Mouse (Mus musculus) layer of hippocampus, adult 11-12 months (tissue): ENCODE data around the gene Meis2.

Experiments
- DNase-seq: peaks from one replicate; pipeline ENCODE4 v3.0.0; 2022; ENCODE audit warnings: low spot score

Meis2 gene

DNA sequence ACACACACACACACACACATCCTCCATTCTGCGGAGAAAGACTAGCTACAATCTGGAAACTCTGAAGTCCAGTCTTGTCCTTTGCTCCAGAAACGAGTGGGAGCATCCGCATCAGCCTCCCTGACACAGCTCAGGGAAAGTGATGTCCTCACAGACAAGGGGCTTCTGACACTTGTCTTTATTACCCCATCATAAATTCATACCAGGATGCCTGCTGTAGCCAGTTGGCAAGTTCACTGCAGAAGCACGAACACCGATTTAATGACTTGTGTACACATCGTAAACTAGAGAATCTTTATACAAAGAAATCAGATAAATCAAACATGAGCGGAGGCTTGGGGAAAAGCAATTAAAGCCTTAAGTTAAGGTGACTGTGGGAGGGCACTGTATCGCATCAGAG is 122.6 kb downstream of the Meis2 start:
- DNase-seq: no peak

DNA sequence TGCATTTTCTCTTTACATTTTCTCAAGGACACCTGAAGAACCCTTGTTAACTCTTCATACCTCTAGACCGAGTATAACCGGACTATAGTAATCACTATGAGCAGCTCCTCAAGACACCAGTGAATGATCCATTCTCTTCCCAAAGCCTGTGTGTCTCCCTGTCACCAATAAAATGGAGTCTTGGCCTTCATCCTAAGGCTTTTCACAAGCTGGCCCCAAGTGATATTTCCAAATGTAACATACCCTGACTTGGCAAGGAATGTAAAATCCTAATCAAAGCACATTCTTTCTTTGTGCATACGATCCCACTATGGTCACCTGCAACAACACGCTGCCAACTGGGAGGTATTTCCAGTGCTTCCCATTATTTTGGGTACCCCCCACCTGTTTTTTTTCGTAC is 125.8 kb downstream of the Meis2 start:
- no peak for DNase-seq

DNA sequence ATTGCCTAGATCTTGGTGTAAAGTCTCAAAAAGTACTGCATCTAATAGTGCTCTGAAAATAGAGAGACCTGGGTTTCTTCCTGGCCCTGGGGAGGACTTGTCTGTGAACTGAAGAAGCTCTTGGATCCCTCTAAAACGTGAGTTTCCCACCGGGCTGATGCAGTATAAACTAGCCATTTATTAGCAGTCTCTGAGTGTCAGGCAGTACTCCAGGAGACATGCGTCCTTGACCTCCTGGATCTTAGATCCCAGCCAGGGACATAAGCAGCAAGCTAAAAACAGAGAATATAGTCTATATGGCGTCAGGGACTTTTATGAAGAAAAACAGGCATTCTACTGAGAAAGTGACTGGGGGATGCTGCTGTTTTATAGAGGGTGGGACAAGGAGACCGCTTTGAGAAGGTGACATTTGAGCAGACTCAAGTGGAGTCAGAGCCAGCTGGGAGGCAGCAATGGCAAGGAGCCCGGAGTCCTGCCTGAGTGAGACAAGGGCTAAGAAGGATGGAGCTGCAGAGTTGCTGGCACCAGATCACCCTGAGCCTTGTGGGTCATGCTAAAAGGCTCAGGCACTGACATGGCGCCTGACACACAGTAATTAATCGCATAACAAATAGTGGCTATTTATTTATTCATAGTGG is 126.6 kb downstream of the Meis2 start:
- peak; percentile 51 for DNase-seq

DNA sequence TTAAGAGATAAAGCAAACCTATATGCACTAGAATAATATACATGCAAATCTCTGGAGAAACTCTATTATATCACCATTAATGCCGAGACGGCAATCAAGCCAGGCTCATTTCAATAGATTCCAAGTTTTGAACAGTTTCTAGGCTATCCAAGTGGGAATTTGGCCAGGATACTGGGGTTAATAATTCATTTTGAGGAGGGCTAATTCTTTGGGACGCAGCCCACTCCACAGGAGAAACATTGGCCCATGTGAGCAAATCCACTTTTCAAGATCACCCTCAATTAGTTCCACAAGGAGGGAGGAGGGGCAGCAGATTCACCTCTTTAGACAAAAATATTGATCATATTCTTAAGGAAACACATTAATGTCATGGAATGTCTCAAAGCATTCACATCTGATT is 127.3 kb downstream of the Meis2 start:
- no peak for DNase-seq

DNA sequence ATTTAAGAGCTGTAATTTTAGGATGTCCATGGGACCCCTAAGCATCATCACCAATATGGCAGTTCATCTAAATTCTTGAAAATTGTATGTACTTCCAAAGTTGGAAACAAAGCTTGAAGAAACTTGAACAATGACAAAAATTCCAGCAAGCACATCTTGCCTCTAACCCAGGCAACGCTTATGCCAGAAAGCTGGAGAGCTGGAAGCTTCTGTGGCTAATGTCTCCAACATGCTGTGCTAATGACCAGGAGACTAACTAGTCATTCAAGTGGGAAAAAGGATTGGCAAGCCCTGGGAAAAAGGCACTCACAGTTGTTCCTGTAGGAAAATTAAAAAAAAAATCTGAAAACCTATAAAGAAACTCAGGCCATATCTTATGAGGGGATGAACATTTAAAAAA is 127.7 kb downstream of the Meis2 start:
- no peak for DNase-seq

DNA sequence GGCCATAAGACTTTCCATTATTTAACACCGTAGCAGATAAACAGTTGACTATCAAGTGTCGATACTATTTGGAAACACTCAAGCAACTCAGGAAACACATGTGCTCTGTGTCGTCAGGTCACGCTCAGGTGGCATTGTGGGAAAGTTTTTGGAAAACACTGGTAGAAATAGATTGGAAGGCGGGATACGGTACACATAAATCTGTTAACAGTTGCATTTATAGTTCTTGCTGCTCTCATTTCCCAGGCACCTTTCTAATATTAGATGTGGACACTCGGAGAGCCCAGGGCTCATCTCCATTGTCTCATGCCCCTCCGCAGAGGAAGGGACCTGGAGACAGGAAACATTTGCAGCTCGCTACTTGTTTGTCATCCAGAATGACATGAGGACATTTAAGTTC is 128.9 kb downstream of the Meis2 start:
- DNase-seq: no peak

DNA sequence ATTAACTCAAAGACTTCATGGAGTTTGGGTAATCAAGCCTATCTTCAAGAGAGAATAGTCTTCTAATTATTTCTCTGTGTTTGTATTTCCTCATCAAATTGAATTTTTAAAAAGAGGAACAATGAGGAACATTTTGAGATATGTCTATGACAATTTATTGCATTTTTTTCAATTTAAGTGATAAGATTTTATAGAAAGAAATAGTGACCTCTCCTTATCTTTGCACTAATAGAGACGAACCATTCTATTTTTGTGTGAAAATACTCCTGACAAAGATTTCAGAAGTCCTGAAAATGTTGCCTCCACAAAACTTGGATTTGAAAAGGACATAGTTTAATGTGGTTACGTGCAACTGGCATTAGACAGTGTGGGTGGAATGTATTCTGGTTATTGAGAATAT is 131.3 kb downstream of the Meis2 start:
- DNase-seq: no peak

DNA sequence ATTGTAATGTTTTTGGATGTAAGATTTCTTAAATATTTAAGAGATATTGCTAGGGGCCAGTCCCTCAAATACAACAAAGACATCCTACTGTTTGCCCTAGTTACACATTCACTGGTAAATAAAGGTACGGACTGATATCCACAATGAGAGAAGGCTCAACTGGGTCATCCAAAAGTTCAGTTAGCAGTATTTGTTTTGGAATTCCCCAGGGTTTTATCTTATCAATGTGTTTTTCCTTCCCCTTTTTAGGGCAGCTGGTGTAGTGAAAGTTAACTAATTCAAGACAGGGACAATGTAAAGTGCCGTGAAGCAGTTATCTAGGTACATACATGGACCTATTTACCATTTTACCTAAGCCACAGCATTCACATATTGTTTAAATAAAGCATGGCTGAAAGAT is 132.4 kb downstream of the Meis2 start:
- no peak for DNase-seq

DNA sequence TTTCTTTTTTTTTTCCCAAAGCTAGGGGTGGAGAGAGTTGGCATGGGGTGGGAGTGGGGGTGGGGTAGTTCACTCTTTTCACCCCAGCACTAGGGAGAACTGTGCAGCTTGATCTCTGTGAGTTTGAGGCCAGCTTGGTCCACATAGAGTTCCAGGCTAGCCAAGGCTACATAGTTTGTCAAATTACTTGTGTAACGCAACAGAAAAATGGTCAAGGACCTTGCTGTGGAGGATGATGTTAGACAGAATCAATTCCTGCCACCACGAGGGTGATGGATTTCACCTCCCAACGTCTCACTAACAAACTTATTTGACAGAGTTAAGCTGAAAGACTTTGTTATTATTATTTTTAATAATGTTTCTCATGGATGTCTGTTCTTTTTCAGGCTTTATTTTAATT is 139.9 kb downstream of the Meis2 start:
- DNase-seq: no peak

DNA sequence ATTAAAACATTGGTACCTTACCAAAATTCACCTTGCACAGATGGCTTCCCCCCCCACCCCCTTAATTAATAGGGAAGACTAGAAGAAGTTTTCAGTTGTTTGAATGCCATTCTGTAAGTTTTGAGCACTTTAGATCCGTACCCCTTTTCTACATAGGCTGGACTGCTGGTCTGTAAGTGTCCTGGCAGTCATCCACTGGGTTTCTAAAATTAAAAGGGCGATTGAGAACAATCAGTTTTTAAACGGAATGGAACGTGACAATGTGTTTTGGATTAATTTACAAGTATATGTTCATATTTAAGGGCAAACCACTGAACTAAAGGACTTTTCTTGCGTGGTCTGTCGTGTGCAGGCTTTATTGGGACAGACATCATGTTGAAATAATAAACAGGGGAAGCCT is 141.2 kb downstream of the Meis2 start:
- DNase-seq: no peak

DNA sequence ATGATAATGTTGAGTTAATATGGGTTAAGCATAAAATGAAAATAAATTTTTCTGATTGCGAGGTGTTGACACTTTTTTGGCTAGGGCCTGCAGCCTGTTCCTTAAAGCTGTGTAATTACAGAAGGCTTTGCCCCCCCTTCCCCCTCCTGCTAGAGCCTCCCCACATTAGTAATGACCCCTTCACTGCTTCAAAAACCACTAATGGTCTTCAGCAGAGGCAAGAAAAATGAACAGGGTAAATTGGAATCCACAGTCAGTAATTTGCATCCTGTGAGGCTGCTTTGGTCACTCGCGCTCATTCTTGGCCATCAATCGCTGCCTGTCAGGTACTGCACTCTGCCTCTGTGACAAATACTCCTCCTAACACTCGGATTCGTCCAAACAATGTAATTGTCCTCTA is 142.4 kb downstream of the Meis2 start:
- DNase-seq: no peak

DNA sequence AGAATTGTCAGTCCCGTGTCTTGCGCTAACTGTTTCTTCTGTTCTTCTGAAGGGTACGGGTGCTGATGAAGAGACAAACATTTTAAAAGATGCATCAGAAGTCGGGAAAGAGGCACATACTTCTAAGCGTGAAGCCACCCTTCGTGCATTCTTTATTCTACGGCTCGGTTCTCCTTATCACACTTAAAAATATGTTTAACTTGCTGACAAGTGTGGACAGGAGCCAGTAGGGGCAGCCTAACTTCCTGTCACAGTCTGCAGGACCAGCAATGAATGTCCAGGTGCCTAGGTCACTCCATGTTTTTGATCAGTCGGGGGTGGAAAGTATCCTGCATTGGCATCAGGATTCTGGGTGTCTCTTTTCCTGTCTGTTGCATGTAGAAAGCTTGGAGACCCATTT is 144.0 kb downstream of the Meis2 start:
- no peak for DNase-seq

DNA sequence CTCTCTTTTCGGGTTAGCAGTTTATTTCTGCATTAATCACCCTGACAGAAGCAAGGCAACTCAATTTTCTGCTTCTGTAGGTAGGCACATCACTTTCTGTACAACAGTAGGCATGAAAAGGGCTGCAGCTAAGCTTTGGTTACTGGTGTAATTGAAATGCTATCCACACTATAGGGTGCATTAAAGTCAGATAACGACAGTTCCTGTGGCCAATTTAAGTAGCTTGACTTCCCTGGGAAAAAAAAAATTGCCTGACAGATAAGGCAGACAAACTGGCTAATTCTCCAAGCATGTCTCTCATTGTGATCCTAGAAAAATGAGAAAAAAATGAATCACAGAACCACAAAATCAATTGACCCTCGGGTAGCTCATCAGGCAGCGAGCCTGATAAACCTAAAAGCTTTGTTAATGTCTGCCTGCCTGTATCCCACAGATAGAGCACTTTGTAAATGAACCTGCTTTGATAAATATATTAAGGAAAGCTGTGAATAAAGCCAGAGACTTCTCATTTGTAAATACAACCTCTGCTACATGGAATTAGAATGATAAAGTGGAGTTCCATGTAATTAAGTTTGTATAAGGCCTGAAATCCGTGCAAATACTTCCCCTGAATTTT is 145.2 kb downstream of the Meis2 start:
- DNase-seq: no peak

DNA sequence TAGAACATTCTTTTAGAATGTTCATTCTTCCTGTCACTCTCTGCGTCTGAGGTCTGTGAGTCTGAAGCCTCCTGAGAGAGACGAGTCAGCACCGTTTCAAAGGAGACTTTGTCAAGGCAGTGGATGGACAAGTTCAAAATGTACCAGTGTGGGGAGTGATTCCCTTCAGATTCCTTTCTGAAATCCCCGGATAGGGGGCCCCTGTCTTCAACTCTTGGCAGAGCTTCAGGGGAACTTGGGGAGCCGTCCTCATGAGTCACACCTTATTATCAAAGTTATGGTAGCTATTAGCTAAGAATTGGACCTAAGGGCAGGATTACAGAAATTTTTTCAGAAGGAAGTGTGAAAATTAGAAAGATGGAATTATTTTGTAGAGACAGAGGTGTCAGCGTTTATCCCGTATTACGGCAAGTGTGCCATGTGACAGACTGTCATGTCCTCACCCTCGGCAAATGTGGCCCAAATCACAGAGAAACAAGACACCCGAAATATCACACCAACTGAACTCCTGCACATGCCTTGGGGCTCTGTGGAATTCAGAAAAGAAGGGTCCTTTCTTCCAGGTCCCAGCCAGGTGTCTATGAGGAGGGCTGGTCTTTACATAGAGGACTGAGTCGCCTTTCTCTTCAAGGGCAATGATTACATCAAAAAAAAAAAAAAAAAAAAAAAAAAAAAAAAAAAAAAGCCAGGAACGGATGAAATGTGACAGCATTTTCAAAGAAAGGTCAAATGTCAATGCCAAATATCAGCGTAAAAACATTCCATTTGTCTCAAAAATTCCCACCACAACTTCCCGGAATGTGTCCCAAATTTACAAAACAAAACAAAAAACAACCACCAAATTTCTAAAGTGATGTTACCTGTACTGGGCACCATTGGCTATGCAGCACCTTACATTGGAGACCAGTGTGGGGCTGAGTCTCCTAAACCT is 146.2 kb downstream of the Meis2 start:
- DNase-seq: no peak

DNA sequence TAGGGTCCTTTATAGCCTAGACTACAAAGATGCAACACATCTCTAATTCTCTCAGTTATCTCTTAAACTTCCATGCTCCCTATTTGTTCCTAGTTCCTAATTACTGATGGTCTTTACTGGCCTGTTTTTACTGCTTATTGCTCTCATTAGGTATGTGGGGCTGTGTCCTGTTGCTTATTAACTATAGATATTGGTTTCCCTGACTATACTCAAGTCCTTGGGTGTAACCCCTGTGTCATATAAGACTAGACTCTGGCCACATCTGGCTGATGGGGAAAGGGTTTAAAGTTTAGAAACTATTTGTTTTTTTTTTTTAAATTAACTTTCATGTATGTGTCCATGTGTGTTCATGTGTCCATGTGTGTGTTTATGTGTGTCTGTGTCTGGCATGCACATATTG is 147.1 kb downstream of the Meis2 start:
- DNase-seq: no peak

DNA sequence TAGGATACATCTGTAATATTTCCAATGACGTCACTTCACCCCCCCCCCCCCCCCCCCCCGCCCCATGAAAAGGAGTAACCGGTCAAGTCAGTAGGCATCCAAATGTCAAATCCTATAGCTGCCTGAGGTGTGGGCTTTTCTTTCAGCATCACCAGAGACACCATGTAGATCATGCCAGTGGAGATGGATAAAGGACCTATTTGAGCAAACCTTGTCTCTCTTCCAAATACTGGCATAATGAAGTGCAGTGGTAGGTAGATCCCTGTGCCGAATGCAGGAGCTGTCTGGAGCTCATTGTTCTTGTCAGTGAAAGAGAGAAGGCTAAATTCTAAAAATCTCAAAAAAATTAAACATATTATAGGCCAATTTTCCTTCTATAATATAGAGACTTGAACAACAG is 151.1 kb downstream of the Meis2 start:
- DNase-seq: no peak

DNA sequence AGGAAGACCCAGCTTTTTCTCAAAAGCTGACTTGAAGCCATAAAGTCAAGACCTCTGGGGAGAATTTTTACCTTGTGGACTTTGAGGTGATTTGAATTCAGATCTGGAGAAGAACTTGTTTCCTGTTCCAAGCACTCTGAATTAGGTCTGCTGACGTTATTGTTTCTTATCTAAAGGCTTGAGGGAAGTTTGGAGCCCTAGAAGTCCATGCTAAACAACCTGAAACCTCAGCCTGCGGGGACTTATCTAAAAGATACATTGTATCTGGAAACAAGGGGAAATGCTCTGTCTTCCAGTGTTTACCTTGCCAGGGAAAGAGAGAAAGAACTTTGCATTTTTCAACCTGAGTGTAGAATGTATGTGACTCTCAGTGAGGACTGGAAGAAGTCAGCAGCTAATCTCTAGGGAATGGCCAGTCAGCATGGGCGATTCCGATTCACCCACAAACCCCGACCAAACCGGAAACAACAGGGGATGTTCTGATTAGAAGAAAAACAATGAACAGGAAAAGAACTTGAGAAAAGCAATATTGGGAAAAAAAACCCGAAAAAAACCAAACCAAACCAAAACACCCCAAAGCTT is 152.6 kb downstream of the Meis2 start:
- DNase-seq: no peak

DNA sequence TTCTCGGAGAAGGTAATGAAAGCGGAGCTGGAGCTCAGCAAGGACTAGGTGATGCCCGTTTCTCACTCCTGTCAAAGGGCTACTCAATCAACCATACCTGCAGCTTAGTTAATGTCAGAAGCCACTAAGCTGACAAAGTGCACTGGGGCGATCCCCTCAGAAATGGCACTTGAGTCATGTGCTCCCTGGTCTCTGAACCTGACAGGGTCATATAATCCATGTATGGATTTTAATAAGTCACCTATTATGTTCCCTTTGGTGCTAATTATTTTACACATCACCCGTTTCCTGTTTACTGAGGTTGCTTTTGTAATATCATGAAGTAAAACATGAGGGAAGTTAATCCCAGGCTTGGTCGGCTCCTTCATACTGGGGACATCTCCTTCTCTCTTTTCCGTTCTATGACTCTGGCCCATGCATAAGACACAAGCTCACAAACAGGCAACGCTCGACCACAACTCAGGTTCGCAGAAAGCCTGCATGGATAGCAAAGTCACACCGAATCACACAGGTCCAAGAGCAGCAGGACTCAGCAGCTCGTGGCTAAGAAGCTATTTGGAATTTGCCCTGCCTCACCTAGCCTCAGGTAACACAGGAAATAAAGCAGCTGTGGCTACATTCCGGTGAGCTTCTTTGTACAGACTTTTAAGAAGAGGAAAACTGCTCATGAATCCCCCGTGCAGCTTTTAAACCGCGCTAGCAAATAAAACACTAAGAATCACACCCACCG is 153.6 kb downstream of the Meis2 start:
- no peak for DNase-seq

DNA sequence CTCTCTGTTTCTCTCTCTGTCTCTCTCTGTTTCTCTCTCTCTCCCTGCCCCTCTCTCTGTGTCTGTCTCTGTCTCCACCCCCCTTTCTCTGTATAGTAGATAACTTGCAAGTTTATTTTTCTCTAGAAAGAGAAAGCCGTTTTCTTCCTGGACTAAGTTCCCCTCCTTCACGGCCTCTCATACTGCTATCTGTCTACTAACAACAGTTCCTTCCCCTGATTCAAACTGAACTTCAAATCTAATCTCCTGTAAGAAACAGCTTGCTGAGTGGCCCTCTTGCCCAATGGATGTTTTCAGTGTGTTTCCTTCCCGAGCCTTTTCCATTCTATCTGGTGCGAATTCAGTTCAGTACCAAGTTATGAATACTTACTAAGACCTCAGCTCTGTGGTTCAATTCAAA is 155.4 kb downstream of the Meis2 start:
- no peak for DNase-seq

DNA sequence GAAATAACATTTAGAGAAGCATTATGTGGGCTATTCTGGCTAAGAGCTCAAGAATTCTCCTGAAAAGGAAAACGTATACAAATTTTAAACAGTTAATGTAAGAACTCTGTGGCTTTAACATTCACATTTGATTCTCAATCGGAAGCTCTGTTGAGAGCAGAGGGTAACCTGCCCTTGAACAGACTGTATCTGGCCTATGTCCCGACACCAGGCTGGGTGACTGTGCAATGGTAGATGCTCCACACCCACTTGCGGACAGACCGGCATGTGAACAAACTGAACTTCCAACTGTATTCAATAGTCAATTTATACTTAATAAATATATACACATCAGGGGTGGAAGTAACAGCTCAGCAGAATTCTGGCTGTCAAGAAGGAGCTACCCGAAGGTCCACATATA is 164.6 kb downstream of the Meis2 start:
- DNase-seq: no peak

DNA sequence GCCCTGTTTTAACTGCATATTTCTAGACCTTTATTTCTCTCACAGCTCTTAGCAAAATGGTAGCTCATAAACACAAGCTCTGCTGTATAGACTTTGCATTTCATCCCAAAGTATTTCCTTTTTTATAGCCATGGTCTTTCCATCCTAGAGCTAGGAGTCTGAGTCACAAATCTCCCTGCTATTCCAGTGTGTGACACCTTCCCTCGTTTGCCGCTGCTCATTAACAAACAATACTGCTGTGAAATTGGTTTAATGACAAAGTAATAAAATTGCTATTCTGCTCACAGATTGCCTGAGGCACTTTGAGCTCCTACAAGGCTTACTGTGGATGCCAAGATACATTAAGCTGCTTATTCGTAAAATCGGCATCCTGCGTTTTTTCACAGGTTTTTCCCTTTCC is 168.1 kb downstream of the Meis2 start:
- DNase-seq: no peak

DNA sequence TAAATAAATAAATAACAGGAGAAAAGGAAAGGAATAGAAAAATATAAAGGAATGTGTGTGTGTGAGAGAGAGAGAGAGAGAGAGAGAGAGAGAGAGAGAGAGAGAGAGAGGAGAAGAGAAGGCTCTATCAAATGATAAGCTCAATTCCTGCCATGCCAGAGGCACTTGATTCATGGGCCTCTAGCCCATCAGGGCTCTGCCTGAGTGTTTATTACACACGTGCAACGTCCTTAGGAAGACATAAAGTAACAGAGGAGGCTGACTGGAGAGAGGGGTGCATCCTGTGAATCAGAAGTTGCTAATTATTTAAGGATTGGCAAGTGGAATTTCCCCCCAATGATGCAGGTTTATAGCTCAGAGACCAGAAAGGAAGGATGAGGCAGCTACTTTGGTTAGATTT is 168.6 kb downstream of the Meis2 start:
- DNase-seq: no peak
